Mouse (Mus musculus) embryonic fibroblast, embryonic 13.5 days (primary cell): Measurements from ENCODE around the gene Gm20388.

Experiments used
- CTCF ChIP-seq: IDR thresholded peaks from 2 replicates; pipeline ENCODE4 v1.5.1; 2011; ENCODE audit warnings: mild to moderate bottlenecking, control low read depth, low read length, moderate library complexity, borderline replicate concordance; ENCODE audit not compliant: insufficient read depth
- POLR2A ChIP-seq: IDR thresholded peaks from 2 replicates; pipeline ENCODE4 v1.6.1; 2011; ENCODE audit warnings: low read depth, mild to moderate bottlenecking, control low read depth, low read length, moderate library complexity

GRCm38 (mm10) chr8:121588750-121589149 is 1678.1 kb downstream of the Gm20388 start:
- TF ChIP-seq POLR2A, result no peak
- TF ChIP-seq CTCF, result no peak
